Mouse (Mus musculus): ENCODE measurements at regions not wholly inside any gene's neighbourhood (a gene's known extent, or its start where the extent isn't known, plus 50 kb on each side); places are given as distances from the start of the nearest gene placed in this dataset.

GRCm38 (mm10) chr11:18421076-18421475 is 467.4 kb upstream of the Etaa1 start:
- no peaks in the 10 kb centered on the region for H3K9me3 ChIP-seq (replicated peaks; ENCODE audit: control insufficient read depth, low read length)
- no peak overlapping the region for H3K9ac ChIP-seq (replicated peaks; ENCODE audit: low read length)
- H3K4me1 ChIP-seq (ENCODE audit: control insufficient read depth, insufficient read depth, low read length): no peaks in the 10 kb centered on the region
- no peak overlapping the region for H3K4me3 ChIP-seq (ENCODE audit: low read depth, low read length)
- DNase-seq (ENCODE audit: low spot score): no peak
- no peak overlapping the region for H3K4me2 ChIP-seq (ENCODE audit: low read depth, low read length)
- H3K27ac ChIP-seq (replicated peaks; ENCODE audit: low read depth, low read length): no peak overlapping the region
- ATAC-seq (replicated peaks; ENCODE audit: insufficient number of reproducible peaks, low FRiP score, low TSS enrichment, low read depth): no peak
- no peaks in the 10 kb centered on the region for H3K36me3 ChIP-seq (replicated peaks; ENCODE audit: control insufficient read depth, insufficient read depth, low read depth, low read length)
- 87% methylated on average over 3 of the region's 3 CpGs for WGBS
- no peaks in the 10 kb centered on the region for H3K27me3 ChIP-seq (ENCODE audit: control insufficient read depth, insufficient read depth, low read length)

- no peak for ATAC-seq (replicated peaks; ENCODE audit: insufficient number of reproducible peaks, low FRiP score, low TSS enrichment, low read depth)
- H3K36me3 ChIP-seq (replicated peaks; ENCODE audit: control insufficient read depth, insufficient read depth, low read depth, low read length): no peaks in the 10 kb centered on the region
- H3K9ac ChIP-seq (replicated peaks; ENCODE audit: low read length): no peak overlapping the region
- no peak overlapping the region for H3K4me3 ChIP-seq (ENCODE audit: low read depth, low read length)
- 69% methylated on average over 1 of the region's 1 CpGs for WGBS
- H3K9me3 ChIP-seq (replicated peaks; ENCODE audit: control insufficient read depth, low read length): no peaks in the 10 kb centered on the region
- no peaks in the 10 kb centered on the region for H3K27me3 ChIP-seq (ENCODE audit: control insufficient read depth, insufficient read depth, low read length)
- H3K27ac ChIP-seq (replicated peaks; ENCODE audit: low read depth, low read length): no peak overlapping the region
- no peak for DNase-seq (ENCODE audit: low spot score)
- no peak overlapping the region for H3K4me2 ChIP-seq (ENCODE audit: low read depth, low read length)
- no peaks in the 10 kb centered on the region for H3K4me1 ChIP-seq (ENCODE audit: control insufficient read depth, insufficient read depth, low read length)
Measured at GRCm38 (mm10) chr11:18413769-18414168, 460.1 kb upstream of the Etaa1 start.

GRCm38 (mm10) chr11:18408071-18408752 is 454.5 kb upstream of the Etaa1 start:
- no peak overlapping the region for H3K4me3 ChIP-seq (ENCODE audit: low read depth, low read length)
- H3K9ac ChIP-seq (replicated peaks; ENCODE audit: low read length): no peak overlapping the region
- no peaks in the 10 kb centered on the region for H3K36me3 ChIP-seq (replicated peaks; ENCODE audit: control insufficient read depth, insufficient read depth, low read depth, low read length)
- H3K9me3 ChIP-seq (replicated peaks; ENCODE audit: control insufficient read depth, low read length): no peaks in the 10 kb centered on the region
- H3K27ac ChIP-seq (replicated peaks; ENCODE audit: low read depth, low read length): no peak overlapping the region
- 67% methylated on average over 8 of the region's 8 CpGs for WGBS
- H3K27me3 ChIP-seq (ENCODE audit: control insufficient read depth, insufficient read depth, low read length): no peaks in the 10 kb centered on the region
- H3K4me1 ChIP-seq (ENCODE audit: control insufficient read depth, insufficient read depth, low read length): no peaks in the 10 kb centered on the region
- H3K4me2 ChIP-seq (ENCODE audit: low read depth, low read length): no peak overlapping the region
- DNase-seq (ENCODE audit: low spot score) (no peak), ATAC-seq (replicated peaks; ENCODE audit: insufficient number of reproducible peaks, low FRiP score, low TSS enrichment, low read depth) (no peak)

DNA sequence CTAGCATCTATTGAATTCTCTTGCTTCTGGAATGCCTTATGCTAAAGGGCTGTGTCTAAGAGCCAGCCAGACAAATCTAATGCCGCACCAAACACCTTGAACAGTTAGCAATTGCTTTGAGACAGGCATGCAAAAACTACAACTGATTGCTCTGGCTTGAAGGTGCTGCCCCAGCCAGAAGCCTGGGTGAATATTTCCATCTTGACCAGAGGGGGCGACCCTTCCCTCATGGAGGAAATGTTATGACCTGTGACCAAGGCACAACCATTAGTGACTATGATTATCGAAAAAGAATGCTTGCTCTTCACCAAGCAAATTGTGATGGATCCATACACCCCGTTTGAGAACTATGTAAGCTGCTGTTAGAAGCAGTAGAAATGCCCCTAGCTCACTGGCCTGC is 445.9 kb upstream of the Etaa1 start:
- WGBS: 66% methylated on average over 4 of the region's 4 CpGs
- H3K4me3 ChIP-seq (ENCODE audit: low read depth, low read length): no peak overlapping the region
- ATAC-seq (replicated peaks; ENCODE audit: insufficient number of reproducible peaks, low FRiP score, low TSS enrichment, low read depth): no peak

GRCm38 (mm10) chr11:18396397-18396796 is 442.7 kb upstream of the Etaa1 start:
- Histone ChIP-seq H3K9ac (replicated peaks; ENCODE audit: low read length) (no peak overlapping the region), H3K36me3 (replicated peaks; ENCODE audit: control insufficient read depth, insufficient read depth, low read depth, low read length) (no peaks in the 10 kb centered on the region), H3K27me3 (ENCODE audit: control insufficient read depth, insufficient read depth, low read length) (no peaks in the 10 kb centered on the region), H3K9me3 (replicated peaks; ENCODE audit: control insufficient read depth, low read length) (no peaks in the 10 kb centered on the region), H3K4me2 (ENCODE audit: low read depth, low read length) (no peak overlapping the region), H3K27ac (replicated peaks; ENCODE audit: low read depth, low read length) (no peak overlapping the region), H3K4me1 (ENCODE audit: control insufficient read depth, insufficient read depth, low read length) (no peaks in the 10 kb centered on the region), H3K4me3 (ENCODE audit: low read depth, low read length) (no peak overlapping the region)
- DNase-seq (ENCODE audit: low spot score) (no peak), ATAC-seq (replicated peaks; ENCODE audit: insufficient number of reproducible peaks, low FRiP score, low TSS enrichment, low read depth) (no peak)
- 70% methylated on average over 6 of the region's 6 CpGs for WGBS

More for the DNA sequence above, 445.9 kb upstream of the Etaa1 start:
- Histone ChIP-seq H3K4me1 (ENCODE audit: control insufficient read depth, insufficient read depth, low read length) (no peaks in the 10 kb centered on the region), H3K36me3 (replicated peaks; ENCODE audit: control insufficient read depth, insufficient read depth, low read depth, low read length) (no peaks in the 10 kb centered on the region), H3K4me2 (ENCODE audit: low read depth, low read length) (no peak overlapping the region), H3K27me3 (ENCODE audit: control insufficient read depth, insufficient read depth, low read length) (no peaks in the 10 kb centered on the region), H3K9me3 (replicated peaks; ENCODE audit: control insufficient read depth, low read length) (no peaks in the 10 kb centered on the region), H3K9ac (replicated peaks; ENCODE audit: low read length) (no peak overlapping the region), H3K27ac (replicated peaks; ENCODE audit: low read depth, low read length) (no peak overlapping the region)
- DNase-seq (ENCODE audit: low spot score): no peak

DNA sequence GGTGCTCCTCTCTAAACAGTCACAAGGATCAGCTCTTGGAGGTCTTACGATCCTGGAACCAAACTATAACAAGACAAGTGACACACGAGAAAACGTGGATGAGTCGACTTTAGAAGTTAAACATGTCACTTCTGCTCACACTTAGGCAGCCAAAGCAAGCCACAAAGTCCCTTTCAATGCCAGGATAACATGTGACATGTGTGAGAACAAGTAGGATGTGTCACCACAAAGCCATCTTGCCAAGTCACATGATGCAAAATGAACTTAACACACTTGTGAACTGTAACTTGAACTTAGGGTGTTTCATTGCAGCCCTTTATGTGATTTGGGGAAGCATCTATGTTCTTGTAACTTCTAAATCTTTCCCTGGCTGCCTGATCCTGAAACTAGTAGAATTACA is 442.0 kb upstream of the Etaa1 start:
- H3K4me1 ChIP-seq (ENCODE audit: control insufficient read depth, insufficient read depth, low read length): no peaks in the 10 kb centered on the region
- ATAC-seq (replicated peaks; ENCODE audit: insufficient number of reproducible peaks, low FRiP score, low TSS enrichment, low read depth) (no peak), DNase-seq (ENCODE audit: low spot score) (no peak)
- H3K36me3 ChIP-seq (replicated peaks; ENCODE audit: control insufficient read depth, insufficient read depth, low read depth, low read length): no peaks in the 10 kb centered on the region
- H3K4me2 ChIP-seq (ENCODE audit: low read depth, low read length): no peak overlapping the region
- no peaks in the 10 kb centered on the region for H3K27me3 ChIP-seq (ENCODE audit: control insufficient read depth, insufficient read depth, low read length)
- H3K9ac ChIP-seq (replicated peaks; ENCODE audit: low read length): no peak overlapping the region
- no peak overlapping the region for H3K27ac ChIP-seq (replicated peaks; ENCODE audit: low read depth, low read length)
- WGBS: 91% methylated on average over 4 of the region's 4 CpGs
- no peaks in the 10 kb centered on the region for H3K9me3 ChIP-seq (replicated peaks; ENCODE audit: control insufficient read depth, low read length)
- no peak overlapping the region for H3K4me3 ChIP-seq (ENCODE audit: low read depth, low read length)

- Histone ChIP-seq H3K4me1 (ENCODE audit: control insufficient read depth, insufficient read depth, low read length) (no peaks in the 10 kb centered on the region), H3K9ac (replicated peaks; ENCODE audit: low read length) (no peak overlapping the region), H3K36me3 (replicated peaks; ENCODE audit: control insufficient read depth, insufficient read depth, low read depth, low read length) (no peaks in the 10 kb centered on the region), H3K27ac (replicated peaks; ENCODE audit: low read depth, low read length) (no peak overlapping the region), H3K4me3 (ENCODE audit: low read depth, low read length) (no peak overlapping the region), H3K4me2 (ENCODE audit: low read depth, low read length) (no peak overlapping the region), H3K9me3 (replicated peaks; ENCODE audit: control insufficient read depth, low read length) (no peaks in the 10 kb centered on the region), H3K27me3 (ENCODE audit: control insufficient read depth, insufficient read depth, low read length) (no peaks in the 10 kb centered on the region)
- DNase-seq (ENCODE audit: low spot score): no peak
- WGBS: 89% methylated on average over 6 of the region's 6 CpGs
- no peak for ATAC-seq (replicated peaks; ENCODE audit: insufficient number of reproducible peaks, low FRiP score, low TSS enrichment, low read depth)
Measured at GRCm38 (mm10) chr11:18372813-18373332, 419.2 kb upstream of the Etaa1 start.

GRCm38 (mm10) chr11:18371304-18371703 is 417.6 kb upstream of the Etaa1 start:
- Histone ChIP-seq H3K4me3 (ENCODE audit: low read depth, low read length) (no peak overlapping the region), H3K27me3 (ENCODE audit: control insufficient read depth, insufficient read depth, low read length) (no peaks in the 10 kb centered on the region), H3K9ac (replicated peaks; ENCODE audit: low read length) (no peak overlapping the region), H3K36me3 (replicated peaks; ENCODE audit: control insufficient read depth, insufficient read depth, low read depth, low read length) (no peaks in the 10 kb centered on the region), H3K4me1 (ENCODE audit: control insufficient read depth, insufficient read depth, low read length) (no peaks in the 10 kb centered on the region), H3K9me3 (replicated peaks; ENCODE audit: control insufficient read depth, low read length) (no peaks in the 10 kb centered on the region), H3K4me2 (ENCODE audit: low read depth, low read length) (no peak overlapping the region), H3K27ac (replicated peaks; ENCODE audit: low read depth, low read length) (no peak overlapping the region)
- DNase-seq (ENCODE audit: low spot score) (no peak), ATAC-seq (replicated peaks; ENCODE audit: insufficient number of reproducible peaks, low FRiP score, low TSS enrichment, low read depth) (no peak)
- 20% methylated on average over 3 of the region's 3 CpGs for WGBS

All from embryonic facial prominence, embryonic 11.5 days (tissue).